Mouse (Mus musculus): ENCODE data around the gene Bicdl2.

GRCm38 (mm10) chr17:23681086-23681485, 20.8 kb downstream of the Bicdl2 start:
- TF ChIP-seq CTCF (IDR thresholded peaks at IDR 0.05; ENCODE audit: extremely low read depth, insufficient read depth, low read length): no peak
- no peak for TF ChIP-seq POLR2A (IDR thresholded peaks at IDR 0.05; ENCODE audit: extremely low read depth, insufficient read depth, low read length)
